Mouse (Mus musculus) kidney, postnatal 0 days (tissue): ENCODE results near the gene Jak2. TPM values are rescaled to one million over a fixed set of nuclear protein-coding genes. Genes with fewer than 3 reads are reported as not detected.

Experiments used
- ATAC-seq: fragments of 200-750 bp; cut with Nextera tagmentation; replicated peaks from 2 replicates; pipeline ENCODE4 v1.8.0; 2017; ENCODE audit warnings: low read depth, moderate number of reproducible peaks, moderate TSS enrichment, moderate library complexity; ENCODE audit not compliant: low FRiP score
- DNase-seq: peaks from one replicate; pipeline ENCODE4 v3.0.0-alpha.2; 2016; ENCODE audit warnings: low spot score
- H3K27ac ChIP-seq: fragments of 300-500 bp; sonication (generic); 2 replicates; pipeline ENCODE4 v1.5.1; 2014; ENCODE audit warnings: mild to moderate bottlenecking
- H3K27me3 ChIP-seq: fragments of 300-500 bp; sonication (generic); 2 replicates; pipeline ENCODE4 v1.6.1; 2014; ENCODE audit warnings: low read length, mixed read lengths; ENCODE audit not compliant: insufficient read depth
- H3K36me3 ChIP-seq: fragments of 300-500 bp; sonication (generic); 2 replicates; pipeline ENCODE4 v1.6.1; 2014; ENCODE audit warnings: low read length, mixed read lengths; ENCODE audit not compliant: insufficient read depth
- H3K4me1 ChIP-seq: fragments of 300-500 bp; sonication (generic); replicated peaks from 2 replicates; pipeline ENCODE4 v1.6.1; 2014; ENCODE audit warnings: antibody characterized with exemption, low read length, mixed read lengths; ENCODE audit not compliant: insufficient read depth
- H3K4me2 ChIP-seq: fragments of 300-500 bp; sonication (generic); 2 replicates; pipeline ENCODE4 v1.6.1; 2014; ENCODE audit warnings: mild to moderate bottlenecking, low read length, moderate library complexity, mixed read lengths
- H3K4me3 ChIP-seq: fragments of 300-500 bp; sonication (generic); replicated peaks from 2 replicates; pipeline ENCODE4 v1.5.1; 2014; ENCODE audit warnings: low read depth, low read length
- H3K9ac ChIP-seq: fragments of 300-500 bp; sonication (generic); 2 replicates; pipeline ENCODE4 v1.6.1; 2014; ENCODE audit warnings: low read depth, low read length
- H3K9me3 ChIP-seq: fragments of 300-500 bp; sonication (generic); replicated peaks from 2 replicates; pipeline ENCODE4 v1.6.1; 2016; ENCODE audit warnings: low read length, inconsistent platforms, mixed read lengths
- CTCF ChIP-seq: IDR thresholded peaks from 2 replicates; pipeline ENCODE4 v1.5.1; 2016; ENCODE audit warnings: antibody characterized with exemption, low read depth, mild to moderate bottlenecking, moderate library complexity
- WGBS: fragments of 180-500 bp; shearing (Covaris S2); extraction: QIAGEN DNeasy Blood & Tissue Kit; methylation state at CpG from one replicate; pipeline ENCODE4 v1.1.7; 2014; 5-methylcytosine and 5-hydroxymethylcytosine counted together
- polyA plus RNA-seq: library from polyadenylated mRNA; unstranded; fragments of >200 nt; fragmentation: Nextera tagmentation; extraction: Ambion mirVana; gene quantifications from 2 replicates; pipeline ENCODE4 v1.2.1, GENCODE M21; 2015

The Jak2 gene
- polyA plus RNA-seq, 1 experiment from 2014 or later, result 9.8 TPM

DNA sequence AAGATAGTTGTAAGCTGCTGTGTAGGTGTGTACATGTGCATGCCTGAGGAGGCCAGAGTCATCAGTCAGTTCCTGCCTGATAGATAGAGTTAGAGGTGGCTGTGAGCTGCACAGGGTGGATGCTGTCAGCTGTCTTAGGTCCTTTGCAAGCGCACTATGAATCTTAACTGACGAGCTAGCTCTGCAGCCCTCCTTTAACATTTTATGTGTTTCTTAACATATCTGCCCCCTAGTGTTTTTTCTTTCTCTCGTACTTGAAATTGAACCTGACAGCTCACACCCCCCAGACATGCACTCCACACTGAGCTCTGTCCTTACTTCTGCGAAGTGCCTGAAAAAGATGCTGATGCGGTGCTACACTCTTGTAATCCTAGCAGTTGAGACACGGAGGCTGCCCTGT, 18.6 kb downstream of the Jak2 start:
- no peak for ATAC-seq
- TF ChIP-seq CTCF, result peak; percentile 24
- 29% methylated on average over 6 of the region's 6 CpGs for WGBS

DNA sequence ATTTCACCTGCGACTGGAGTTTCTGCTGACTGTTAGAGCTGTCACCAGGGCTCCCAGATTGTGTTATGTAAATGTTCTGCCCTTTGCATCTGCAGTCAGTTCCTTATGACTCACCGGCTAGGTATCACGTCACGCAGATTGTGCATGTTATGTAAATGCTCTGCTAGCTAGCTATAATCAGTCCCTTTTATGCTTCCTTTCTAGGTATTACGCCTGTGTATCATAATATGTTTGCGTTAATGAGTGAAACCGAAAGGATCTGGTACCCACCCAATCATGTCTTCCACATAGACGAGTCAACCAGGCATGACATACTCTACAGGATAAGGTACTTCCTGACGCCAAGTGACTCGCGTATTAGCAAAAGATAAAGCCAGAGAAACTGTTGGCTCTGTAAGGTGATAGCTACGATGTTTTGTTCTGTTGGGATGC, 19.5 kb downstream of the Jak2 start:
- H3K27ac ChIP-seq, result no peak overlapping the region
- DNase-seq (no peak), ATAC-seq (0 out of 2 replicates have a peak, but pooled peaks have one; percentile 33)
- H3K4me3 ChIP-seq, result no peak overlapping the region
- no peaks in the 10 kb centered on the region for H3K36me3 ChIP-seq
- H3K27me3 ChIP-seq, result no peaks in the 10 kb centered on the region
- H3K4me1 ChIP-seq, result no peaks in the 10 kb centered on the region
- no peaks in the 10 kb centered on the region for H3K9me3 ChIP-seq
- no peak overlapping the region for H3K9ac ChIP-seq
- WGBS, result 67% methylated on average over 12 of the region's 12 CpGs
- TF ChIP-seq CTCF, result no peak
- no peak overlapping the region for H3K4me2 ChIP-seq

More for the DNA sequence above, 18.6 kb downstream of the Jak2 start:
- H3K4me2 ChIP-seq, result no peak overlapping the region
- H3K9me3 ChIP-seq, result no peaks in the 10 kb centered on the region
- DNase-seq, result peak; percentile 57
- H3K4me3 ChIP-seq, result no peak overlapping the region
- no peaks in the 10 kb centered on the region; the same call in 1 of the 2 replicates for H3K4me1 ChIP-seq
- no peaks in the 10 kb centered on the region for H3K27me3 ChIP-seq
- no peaks in the 10 kb centered on the region for H3K36me3 ChIP-seq
- no peak overlapping the region for H3K9ac ChIP-seq
- no peak overlapping the region for H3K27ac ChIP-seq

DNA sequence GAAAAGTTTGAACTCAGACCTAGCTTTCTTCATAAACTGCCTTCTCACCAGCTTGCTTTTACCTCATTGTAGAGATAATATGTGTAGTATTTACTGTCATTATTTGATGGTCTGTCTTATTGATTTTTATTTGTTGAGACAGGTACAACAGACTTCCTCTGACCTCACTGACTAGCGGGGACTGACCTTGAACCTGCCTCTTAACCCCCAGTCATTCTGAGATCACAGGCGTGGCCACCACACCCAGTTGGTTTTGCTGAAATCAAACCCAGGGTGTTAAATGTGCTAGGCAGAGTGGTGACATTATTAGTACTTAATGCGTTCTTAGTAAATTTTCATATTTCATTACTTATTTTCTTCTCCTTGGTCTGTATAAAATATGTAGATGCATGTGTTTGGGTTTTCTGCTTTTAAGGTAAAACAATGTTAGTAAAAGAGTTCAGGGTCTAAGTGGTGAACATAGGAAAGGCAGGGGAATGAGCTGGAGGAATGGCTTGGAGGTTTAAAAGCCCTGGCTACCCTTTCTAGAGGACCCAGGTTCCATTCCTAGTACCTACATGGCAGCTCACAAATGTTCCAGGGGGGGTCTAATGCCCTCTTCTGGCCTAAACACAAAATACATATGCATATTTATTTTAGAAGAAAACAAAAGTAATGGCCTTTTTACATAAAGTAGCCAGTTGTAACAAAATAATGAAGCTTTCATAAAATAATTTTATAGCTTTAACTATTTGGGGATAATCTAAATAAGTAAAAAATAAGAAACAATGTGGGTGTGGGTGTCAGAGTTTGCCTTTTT, 20.6 kb downstream of the Jak2 start:
- Histone ChIP-seq H3K36me3 (0 out of 2 replicates have a peak, but pooled peaks cover 5% of the 10 kb centered on the region), H3K4me1 (no peaks in the 10 kb centered on the region), H3K27me3 (no peaks in the 10 kb centered on the region), H3K9ac (no peak overlapping the region), H3K9me3 (no peaks in the 10 kb centered on the region), H3K4me3 (no peak overlapping the region), H3K27ac (no peak overlapping the region), H3K4me2 (no peak overlapping the region)
- ATAC-seq (no peak), DNase-seq (no peak)
- no peak; the same call in 1 of the 2 replicates for TF ChIP-seq CTCF
- 87% methylated on average over 3 of the region's 3 CpGs for WGBS

DNA sequence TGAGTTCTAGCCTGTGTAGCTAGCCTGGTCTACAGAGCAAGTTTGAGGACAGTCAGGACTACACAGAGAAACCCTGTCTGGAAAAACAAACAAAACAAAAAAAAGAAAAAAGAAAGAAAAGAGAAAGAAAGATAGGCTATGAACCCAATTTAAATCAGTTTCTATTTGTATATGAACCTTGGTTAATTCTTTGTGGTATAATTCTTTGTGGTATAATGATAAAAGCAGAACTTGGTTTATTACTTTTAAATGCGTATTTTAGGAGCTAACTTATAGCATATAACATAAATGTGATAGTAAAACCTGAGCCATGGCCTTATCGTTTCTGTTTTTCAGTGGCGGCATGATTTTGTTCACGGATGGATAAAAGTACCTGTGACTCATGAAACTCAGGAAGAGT, 24.8 kb downstream of the Jak2 start:
- H3K4me1 ChIP-seq, result no peaks in the 10 kb centered on the region
- H3K9ac ChIP-seq, result no peak overlapping the region
- DNase-seq (no peak), ATAC-seq (no peak)
- 0 out of 2 replicates have a peak, but pooled peaks cover 8% of the 10 kb centered on the region for H3K36me3 ChIP-seq
- WGBS, result 94% methylated on average over 4 of the region's 4 CpGs
- TF ChIP-seq CTCF, result no peak
- H3K27me3 ChIP-seq, result no peaks in the 10 kb centered on the region
- no peak overlapping the region for H3K27ac ChIP-seq
- H3K4me2 ChIP-seq, result no peak overlapping the region
- no peak overlapping the region for H3K4me3 ChIP-seq
- H3K9me3 ChIP-seq, result no peaks in the 10 kb centered on the region

DNA sequence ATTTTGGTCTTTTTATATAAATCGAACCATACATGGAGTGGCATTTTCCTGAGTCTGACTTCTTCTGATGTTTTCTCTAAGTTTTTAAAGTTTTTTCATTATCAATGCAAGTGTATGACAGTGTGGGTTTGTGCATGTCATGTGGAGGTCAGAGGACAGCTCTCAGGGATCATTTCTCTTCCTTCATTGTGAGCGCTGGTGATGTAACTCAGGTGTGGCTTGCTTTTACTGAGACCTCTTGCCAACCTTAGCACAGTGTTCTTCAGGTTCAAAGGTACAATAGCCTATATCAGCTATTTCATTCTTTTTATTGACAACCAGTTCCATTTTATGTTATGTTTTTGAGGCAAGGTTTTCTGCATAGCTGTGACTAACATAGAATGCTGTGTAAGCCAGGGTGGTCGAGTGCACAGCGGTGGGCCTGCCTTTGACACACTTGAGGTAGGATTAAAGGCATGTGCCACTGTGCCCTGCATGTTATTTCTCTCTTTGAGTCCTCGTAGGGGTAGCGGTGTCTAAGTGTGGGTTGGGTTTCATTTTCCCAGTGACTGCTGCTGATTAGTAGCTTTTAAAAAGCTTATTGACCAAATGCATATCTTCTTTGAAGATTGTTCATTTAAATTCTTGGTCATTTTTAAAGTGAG, 27.4 kb downstream of the Jak2 start:
- H3K27me3 ChIP-seq, result no peaks in the 10 kb centered on the region
- no peak overlapping the region for H3K4me2 ChIP-seq
- WGBS, result 84% methylated on average over 6 of the region's 6 CpGs
- DNase-seq, result no peak
- no peak for ATAC-seq
- no peak overlapping the region for H3K27ac ChIP-seq
- no peak for TF ChIP-seq CTCF
- no peaks in the 10 kb centered on the region for H3K4me1 ChIP-seq
- H3K9ac ChIP-seq, result no peak overlapping the region
- H3K9me3 ChIP-seq, result no peaks in the 10 kb centered on the region
- no peak overlapping the region for H3K4me3 ChIP-seq
- H3K36me3 ChIP-seq, result 0 out of 2 replicates have a peak, but pooled peaks cover 8% of the 10 kb centered on the region

DNA sequence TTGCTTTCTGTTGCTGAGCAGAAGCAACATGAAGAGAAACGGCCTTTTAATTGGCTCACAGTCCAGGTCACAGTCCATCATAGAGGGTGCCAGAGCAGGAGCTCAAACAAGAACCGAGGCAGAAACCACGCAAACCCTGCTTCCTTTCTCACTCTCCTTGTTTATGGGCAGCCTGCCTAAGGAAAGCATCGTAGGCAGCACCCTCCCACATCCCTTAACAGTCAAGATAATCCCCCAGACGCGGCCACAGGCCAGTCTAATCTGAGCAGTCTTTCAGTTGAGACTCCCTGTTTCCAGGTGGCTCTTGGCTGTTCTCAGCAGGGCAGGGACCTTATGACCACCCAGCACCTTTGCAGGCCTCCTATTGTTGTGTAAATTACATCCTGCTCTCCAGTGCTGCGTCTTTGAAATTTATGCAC, 33.8 kb downstream of the Jak2 start:
- Histone ChIP-seq H3K9me3 (no peaks in the 10 kb centered on the region), H3K36me3 (peaks cover 11% of the 10 kb centered on the region; the same call in 1 of the 2 replicates), H3K27me3 (no peaks in the 10 kb centered on the region), H3K9ac (no peak overlapping the region), H3K4me3 (no peak overlapping the region), H3K27ac (no peak overlapping the region), H3K4me1 (no peaks in the 10 kb centered on the region), H3K4me2 (no peak overlapping the region)
- 31% methylated on average over 7 of the region's 7 CpGs for WGBS
- no peak for DNase-seq
- TF ChIP-seq CTCF, result no peak
- no peak for ATAC-seq
